Mouse (Mus musculus) v-Abl transformed pro-B cells (cell line): ENCODE measurements around the gene Cmtm7.

ENCODE experiments used
- in situ Hi-C, 2 experiments: fragments of 400-800 bp; cut with MboI; formaldehyde crosslinking; loops; one replicate each; pipeline ENCODE4 v1.15.1; 2025; ENCODE audit not compliant: unreplicated experiment in 2 of 2

Gene Cmtm7

DNA sequence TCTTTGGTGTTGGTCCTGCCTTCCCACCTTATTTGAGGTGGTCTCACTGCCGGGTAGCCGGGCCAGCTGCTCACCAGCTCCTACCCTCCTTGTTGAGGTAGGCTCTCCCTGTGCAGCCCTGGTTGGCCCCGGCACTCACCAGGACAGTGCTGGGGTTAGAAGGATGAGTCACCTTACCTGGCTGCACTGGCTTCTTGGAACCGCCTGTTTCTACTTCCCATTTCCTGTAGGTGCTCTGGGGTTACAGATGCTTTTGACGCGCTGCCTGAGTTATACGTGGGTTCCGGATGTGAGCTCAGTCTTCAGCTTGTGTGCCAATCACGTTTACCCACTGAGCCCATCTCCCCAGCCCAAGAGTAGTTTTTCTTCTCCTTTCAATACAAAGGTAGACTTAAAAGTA lies 41.3 kb downstream of the Cmtm7 start:
- in situ Hi-C loops, result no loop called here

DNA sequence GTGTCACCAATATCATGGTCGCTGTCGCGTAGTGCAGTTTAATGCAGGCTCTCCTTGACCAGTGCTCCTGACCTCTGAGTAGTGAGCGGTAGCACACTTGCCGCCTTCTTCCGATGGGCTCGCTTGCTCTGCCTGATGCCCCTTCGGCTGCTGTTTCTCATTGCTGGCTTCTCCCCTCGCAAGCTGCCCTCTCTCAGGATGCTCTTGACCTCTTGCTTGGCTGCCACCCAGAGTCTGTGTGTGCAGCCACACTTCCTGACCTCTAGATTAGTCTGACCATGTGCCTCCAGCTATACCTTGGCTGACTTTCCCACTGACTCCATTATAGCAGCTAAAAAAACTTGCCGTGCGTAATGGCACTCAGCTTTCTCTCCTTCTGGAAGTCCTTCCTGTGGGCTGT lies 45.2 kb downstream of the Cmtm7 start:
- in situ Hi-C loops, result no loop called here

DNA sequence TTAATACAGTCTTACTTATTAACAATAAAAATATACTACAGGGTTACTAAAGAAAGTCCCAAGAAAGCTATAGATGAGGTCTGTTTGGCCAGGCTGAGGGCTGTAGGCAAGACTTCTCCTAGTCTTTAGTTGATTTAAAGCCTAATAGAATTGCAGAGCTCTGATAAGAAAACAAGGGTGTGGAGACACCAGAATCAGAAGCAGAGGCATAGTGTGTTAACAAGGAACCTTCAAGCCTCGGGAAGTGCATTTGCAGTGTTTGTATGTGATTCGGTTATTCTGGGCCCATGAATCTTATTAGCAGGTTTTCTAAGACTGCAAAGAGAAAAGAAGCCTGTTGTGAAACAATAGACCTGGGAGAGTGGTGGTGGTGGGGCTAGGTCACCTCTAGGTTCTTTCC lies 48.4 kb downstream of the Cmtm7 start:
- in situ Hi-C loops, result no loop called here

DNA sequence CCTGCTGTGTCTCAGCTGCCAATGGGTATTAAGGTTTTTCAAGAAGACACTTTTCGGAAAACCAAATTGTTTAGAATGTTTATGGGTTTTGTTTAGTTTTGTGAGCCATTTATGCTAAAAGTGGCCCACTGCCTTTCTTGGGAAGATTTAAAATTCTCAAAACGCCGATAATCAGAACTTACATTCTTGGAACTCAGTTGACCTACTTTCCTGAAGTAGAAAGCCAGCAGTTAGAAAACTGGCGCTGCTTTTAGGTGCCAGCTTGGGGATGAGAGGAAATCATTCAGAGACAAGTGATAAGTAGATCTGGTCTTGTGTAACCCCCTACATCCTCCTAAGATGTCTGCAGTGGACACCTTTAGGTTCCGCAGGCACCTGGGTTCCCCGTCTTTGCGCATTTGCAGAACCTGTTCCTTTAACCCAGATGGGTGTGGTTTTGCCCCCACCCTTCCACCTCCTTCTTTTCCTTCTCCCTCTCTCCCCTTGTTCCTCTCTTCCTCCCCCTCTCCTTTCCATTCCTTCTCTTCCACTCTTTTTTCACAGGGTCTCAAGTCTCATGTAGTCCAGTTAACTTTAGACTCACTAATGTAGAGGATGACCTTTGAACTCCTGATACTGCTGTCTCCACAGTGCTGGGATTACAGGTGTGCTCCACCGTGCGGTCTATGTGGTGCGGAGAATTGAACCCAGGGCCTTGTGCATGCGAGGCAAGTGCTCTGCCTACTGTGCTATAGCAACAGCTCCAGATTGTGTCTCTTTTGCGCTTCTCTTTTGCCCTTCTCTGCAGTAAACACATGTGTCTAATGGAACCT lies 49.6 kb downstream of the Cmtm7 start:
- in situ Hi-C loops, result no loop called here

DNA sequence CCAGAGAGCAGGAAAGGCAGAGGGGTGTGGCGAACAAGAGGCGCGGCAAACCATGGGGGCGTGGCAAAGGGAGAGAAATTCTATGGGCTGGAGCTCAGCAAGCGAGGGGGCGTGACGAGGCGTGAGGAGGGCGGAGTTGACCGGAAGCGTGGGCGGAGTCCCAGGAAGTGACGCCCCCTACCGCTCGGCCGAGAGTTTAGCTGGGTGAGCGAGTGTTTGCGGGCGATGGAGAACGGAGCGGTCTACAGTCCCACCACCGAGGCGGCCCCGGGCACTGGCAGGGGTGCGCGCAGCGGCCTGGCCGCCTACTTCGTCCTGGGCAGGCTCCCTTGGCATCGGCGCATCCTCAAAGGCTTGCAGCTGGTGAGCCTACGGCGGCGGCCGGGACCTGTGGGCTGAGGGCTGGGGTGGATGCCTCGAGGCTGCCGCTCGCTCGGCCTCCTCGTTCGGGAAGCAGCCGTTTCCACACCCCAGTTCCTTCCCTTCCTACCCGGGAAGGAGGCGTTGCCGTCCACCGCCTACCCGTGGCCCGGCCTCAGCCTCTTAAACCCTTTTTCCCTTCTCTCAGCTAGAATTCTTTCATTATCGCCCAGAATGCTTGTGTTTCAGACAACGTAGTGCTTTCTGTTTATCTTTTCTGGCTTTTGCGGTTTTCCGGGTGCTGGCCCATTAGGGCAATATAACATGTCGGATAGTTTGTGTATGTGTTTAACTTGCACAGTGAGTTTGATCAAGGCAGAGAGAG lies 50.5 kb downstream of the Cmtm7 start, which contains the start of gene Cmtm6:
TSS of gene Cmtm6 (plus strand) at position 106 of the 745 bp plus-strand sequence.
- in situ Hi-C loops, result no loop called here

DNA sequence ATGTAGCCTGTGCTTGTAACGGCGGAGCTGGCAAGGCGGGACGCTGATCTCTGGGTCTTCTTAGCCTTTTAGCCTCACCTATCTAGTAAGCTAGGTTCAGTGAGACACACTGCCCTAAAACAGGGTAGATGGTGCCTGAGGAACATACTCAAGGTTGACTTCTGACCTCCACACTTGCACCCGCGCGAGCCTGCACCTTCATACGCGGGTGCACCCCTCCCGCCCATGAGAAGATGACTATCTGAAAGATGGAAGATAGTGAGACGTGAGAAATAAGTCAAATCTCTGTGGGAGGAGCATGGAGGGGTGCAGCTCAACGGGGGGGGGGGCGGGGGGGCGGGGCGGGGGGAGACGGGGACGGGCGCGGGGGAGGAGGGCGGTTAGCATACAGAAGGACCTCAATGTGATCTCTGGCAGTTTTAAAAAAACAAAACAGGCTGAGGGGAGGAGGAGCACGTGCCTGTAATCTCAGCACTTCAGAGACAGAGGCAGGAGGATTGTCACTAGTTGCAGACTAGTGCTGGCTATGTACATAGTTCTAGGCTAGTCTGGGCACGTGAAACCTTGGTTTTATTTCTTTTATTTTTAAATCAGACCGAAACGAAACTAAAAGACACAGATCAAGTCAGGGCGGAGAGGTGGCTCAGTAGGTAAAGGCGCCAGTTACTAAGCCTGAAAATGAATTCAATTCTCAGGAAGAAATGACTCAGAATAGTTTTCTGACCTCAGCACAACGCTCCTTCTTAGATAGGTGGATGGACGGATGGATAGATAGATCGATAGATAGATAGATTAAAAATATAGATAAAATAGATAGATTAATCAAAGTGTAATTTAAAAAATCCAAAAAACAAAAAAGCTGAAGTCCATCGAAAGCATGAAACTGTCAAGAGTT lies 51.5 kb downstream of the Cmtm7 start:
- in situ Hi-C loops, result loop anchor here (5.0 kb wide), 1 partner anchor 83 kb away; no protein-coding TSS in a partner anchor

DNA sequence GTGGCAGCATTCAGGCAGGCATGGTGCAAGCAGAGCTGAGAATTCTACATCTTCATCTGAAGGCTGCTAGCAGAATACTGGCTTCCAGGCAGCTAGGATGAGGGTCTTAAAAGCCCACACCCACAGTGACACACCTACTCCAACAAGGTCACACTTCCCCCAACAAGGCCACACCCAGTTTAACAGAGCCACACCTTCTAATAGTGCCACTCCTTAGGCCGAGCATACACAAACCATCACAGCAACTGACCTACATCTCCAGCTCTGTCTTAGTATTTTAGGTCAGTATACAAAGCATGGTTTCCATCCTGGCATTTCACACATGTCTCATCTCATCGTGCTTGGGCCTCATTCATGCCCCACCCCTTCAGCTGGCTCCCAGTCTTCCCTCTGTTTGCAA lies 53.2 kb downstream of the Cmtm7 start:
- in situ Hi-C loops, result loop anchor here (5.0 kb wide), 1 partner anchor 81 kb away; no protein-coding TSS in a partner anchor

- in situ Hi-C loops, result loop anchor here (5.0 kb wide), 1 partner anchor 80 kb away; no protein-coding TSS in a partner anchor
Observed at GRCm38 (mm10) chr9:114727315-114727714, 54.3 kb downstream of the Cmtm7 start.

GRCm38 (mm10) chr9:114716677-114717331 lies 64.9 kb downstream of the Cmtm7 start:
- in situ Hi-C loops, result no loop called here

DNA sequence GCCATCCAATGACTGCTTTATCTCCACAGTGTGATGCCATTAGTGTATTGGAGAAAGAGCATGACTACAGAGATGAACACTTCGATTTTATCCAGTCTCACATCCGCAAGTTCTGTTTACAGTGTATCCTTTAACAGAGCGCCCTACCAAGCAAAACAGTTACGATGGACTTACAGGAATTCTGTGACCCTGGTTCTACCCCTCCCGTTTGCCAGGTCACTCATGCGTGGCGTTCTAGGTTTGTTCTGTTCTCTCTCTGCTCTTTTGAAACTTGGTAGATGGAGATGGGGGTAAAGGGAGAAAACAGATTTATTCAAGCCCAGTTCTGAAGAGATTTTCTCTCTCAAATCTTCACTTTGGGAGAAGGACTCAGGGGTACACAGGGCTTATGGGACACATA lies 68.2 kb downstream of the Cmtm7 start:
- in situ Hi-C loops, result no loop called here

- in situ Hi-C loops, result no loop called here
Observed at GRCm38 (mm10) chr9:114710345-114710744, 71.3 kb downstream of the Cmtm7 start.

DNA sequence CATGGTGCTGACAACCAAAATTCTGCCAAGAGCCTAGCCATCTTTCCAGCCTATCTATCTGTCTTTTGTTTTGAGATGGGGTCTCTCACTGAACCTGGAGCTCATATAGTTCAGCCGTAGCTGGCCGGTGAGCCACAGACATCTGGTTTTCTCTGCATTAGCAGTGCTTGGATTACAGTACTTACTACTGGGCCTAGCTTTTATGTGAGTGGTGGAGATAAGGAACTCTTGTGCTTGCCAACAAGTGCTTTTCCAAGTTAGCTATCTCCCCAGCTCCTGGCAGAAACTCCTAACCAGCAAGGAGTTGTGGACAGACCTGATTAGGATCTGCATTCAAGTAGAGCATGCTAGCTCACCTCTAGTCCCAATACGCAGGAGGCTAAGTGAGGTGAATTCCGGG lies 73.9 kb downstream of the Cmtm7 start:
- in situ Hi-C loops, result no loop called here
